1 mouse cellular context compared by ENCODE assay signal in the genomic region with DNA sequence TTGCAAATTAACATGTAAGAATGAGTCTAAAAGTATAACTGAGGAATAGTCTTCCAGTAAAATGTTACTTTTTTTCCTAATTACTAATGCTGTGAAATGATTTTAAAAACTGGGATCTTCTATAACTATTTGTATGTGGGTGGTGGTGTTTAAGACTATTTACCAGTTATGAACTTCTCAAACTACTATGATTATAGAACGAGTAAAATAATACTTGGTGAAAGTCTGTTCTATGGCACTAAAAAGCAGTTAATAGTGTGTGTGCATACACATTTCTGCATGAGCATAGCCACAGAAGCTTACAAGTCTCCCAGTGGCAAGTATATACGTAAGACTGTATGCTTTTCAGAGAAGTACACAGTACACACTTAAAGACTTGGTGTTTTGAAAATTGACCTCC.
A peak's percentile ranks its signal among the peaks of the same experiment; 100 is the strongest.
TF ChIP-seq lines count a peak whose summit lies in the region.

No protein-coding gene starts in this region.

TF ChIP-seq in MEL, 35 proteins besides CTCF, POLR2A, EP300 and RAD21:
- TF ChIP-seq SMC3 (IDR thresholded peaks at IDR 0.05; ENCODE audit: low read depth, low read length) (peak; percentile 3; the same call in 1 of the 2 replicates), POLR2AphosphoS2 (IDR thresholded peaks at IDR 0.05; ENCODE audit: low read length) (no peak)
